Mouse (Mus musculus) natural killer cell, adult 2 months (primary cell): ENCODE measurements around the gene Moxd2.

ENCODE experiments used
- DNase-seq, 2 experiments: peaks; one replicate each; pipeline ENCODE4 v3.0.0; 2022; ENCODE audit warnings: low spot score in 2 of 2

Gene Moxd2

DNA sequence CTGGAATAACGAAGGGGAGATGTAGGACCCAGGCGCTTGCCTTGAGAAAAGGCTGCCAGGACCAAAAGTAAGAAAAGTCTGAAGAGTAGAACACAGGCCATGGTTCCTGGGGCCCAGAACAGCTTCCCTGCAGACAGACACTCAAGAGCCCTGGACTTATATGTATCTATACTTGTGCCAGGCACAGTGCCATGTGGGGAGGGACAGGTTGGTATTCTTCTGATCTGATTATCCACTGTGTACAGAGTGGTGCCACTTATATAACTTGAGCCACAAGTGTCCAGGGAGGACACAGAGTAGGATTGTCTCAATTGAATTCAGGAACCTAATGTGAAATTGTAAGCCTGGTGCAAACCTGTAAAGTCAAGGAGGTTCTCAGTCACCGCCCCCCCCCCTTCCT is at the start of gene Moxd2:
Moxd2 (minus strand) TSS at position 101 of the 400 bp plus-strand sequence.
- no peak for DNase-seq

- no peak for DNase-seq
Measured at GRCm38 (mm10) chr6:40919954-40920353, 32.7 kb upstream of the Moxd2 start.

DNA sequence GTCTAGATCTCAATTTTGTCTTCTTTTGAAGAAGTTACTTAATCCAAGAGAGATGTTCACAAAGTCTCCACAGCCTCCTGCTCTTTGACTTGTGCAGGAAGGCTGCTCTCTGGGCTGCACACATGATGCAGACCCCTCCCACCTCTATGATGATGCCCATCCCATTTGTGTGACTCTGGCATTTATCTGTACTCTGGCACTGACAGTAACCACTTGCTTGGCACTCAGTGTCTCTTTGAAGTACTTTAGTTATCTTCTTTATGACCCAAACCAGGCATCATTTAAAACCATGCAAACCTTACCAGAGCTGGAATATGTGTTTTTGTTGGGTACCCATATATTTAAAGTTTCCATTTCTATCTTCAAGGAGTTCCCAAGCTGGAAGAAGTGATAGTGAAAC is 13.0 kb upstream of the Moxd2 start, which contains the start of gene Prss58:
Prss58 (minus strand) TSS at position 101 of the 400 bp plus-strand sequence.
- no peak for DNase-seq

- no peak for DNase-seq
Measured at GRCm38 (mm10) chr6:40894716-40895115, 7.4 kb upstream of the Moxd2 start.

- peak; percentile 59 to 66 for DNase-seq
Measured at GRCm38 (mm10) chr6:40893577-40893976, 6.3 kb upstream of the Moxd2 start.

DNA sequence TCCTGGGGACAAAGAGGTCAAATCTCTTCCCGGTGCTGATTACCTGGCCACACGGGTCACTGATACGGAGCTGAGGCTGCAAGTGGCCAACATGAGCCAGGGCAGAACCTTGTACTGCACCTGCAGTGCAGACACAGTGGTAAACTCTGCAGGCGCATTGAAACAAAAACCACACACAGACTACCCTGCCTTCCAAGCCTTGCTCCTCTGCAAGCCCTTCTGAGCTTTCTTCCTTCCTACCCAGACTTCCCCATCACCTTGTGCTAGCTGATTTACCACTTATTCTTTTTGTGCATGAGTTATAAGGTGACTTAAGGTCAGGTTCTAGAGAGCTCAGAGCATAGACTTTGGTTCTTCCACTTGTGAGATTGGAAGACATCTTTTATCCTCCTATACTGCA is 4.5 kb upstream of the Moxd2 start:
- DNase-seq: no peak

DNA sequence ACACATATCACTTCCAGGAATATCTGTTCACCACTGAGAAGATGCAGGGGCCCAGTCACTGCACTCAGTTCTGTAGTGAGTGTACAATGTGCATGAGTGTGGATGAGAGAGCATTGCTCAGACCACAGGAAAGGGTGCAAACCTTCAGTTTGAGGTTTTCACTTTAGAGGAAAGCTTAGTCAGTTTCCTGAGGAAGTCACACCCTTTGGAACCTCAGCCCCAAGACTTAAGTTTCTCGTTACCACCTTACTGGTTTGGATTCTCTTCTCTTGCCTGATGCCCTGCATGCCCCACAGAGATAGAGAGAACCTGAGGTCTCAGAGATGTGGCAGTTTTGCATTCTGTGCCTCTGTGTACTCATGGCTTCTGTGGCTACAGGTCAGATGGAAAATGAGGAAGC is 3.7 kb upstream of the Moxd2 start:
- peak; percentile 66 to 82 for DNase-seq

DNA sequence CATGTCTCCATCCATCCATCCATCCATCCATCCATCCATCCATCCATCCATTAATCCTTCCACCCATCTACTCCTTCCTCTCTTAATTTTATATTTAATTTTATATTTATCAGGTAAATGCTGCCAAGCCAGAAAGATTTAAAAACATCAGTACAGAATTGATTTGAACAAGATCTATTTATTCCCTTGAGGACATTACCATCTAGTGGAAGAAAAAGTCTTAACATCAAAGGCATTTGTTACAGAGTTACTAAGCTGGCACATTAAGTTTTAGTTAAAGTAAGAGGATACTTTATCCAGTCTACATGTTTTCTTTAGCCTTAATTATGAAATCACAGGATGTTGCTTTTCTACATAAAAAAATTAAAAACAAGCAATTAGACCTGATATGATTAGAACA is 42.0 kb downstream of the Moxd2 start:
- no peak for DNase-seq
